Mouse (Mus musculus) lung, adult 18-20 months (tissue): Measurements from ENCODE around the gene Amacr.
"Not testable (repeated sequence)": the region's sequence is repeated elsewhere in the genome, so short reads cannot be mapped to it uniquely, and the experiment has no call there.

Experiments used
- DNase-seq, 2 experiments: peaks; one replicate each; pipeline ENCODE4 v3.0.0; 2022; ENCODE audit warnings: mixed read lengths in 2 of 2

Gene Amacr

DNA sequence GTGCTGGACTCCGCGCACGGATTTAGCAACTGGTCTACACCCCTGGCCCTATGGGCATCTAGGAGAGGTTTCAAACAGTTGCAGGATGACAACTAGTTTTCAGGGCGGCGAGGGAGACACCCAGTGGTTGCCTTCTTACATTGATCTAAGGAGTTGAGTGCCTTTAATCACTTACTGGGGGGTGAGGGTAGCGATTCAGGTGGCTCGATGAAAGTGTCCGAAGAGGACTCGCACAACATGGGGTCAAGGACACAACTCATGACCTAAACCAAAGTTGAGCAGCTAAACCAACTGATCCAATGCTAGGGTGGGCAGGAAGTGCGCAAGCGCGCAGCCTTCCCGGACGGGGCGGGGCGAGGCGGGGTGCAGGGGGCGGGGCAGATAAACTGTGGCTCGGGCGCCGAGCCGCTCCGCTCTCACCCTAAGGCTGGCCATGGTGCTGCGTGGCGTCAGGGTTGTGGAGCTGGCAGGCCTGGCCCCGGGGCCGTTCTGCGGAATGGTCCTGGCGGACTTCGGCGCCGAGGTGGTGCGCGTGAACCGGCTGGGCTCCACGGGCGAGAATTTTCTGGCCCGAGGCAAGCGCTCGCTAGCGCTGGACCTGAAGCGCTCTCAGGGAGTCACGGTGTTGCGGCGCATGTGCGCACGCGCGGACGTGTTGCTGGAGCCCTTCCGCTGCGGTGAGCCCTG, at the start of gene Amacr:
Gene Amacr, plus strand, starts transcription at position 380 of the 687 bp plus-strand sequence.
- peak; percentile 87 to 90 for DNase-seq

DNA sequence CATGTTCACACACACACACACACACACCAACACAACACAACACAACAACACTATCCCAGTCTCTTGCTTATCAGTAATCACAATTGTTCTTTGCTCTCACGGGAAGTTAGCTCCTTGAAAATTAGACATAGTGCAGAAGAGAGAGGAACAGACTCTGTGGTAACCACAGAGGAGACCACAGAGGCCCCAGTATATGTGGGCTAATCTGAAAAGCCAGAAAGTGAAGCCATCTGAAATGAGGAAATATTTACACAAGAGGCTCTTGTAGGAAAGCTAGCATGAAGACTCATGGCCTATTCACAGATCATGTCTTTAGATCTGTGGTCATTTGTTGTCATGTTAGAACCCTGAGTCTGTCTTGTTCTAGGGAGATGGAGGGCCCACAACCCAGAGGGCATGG, 47.6 kb upstream of the Amacr start:
- DNase-seq, result no peak

DNA sequence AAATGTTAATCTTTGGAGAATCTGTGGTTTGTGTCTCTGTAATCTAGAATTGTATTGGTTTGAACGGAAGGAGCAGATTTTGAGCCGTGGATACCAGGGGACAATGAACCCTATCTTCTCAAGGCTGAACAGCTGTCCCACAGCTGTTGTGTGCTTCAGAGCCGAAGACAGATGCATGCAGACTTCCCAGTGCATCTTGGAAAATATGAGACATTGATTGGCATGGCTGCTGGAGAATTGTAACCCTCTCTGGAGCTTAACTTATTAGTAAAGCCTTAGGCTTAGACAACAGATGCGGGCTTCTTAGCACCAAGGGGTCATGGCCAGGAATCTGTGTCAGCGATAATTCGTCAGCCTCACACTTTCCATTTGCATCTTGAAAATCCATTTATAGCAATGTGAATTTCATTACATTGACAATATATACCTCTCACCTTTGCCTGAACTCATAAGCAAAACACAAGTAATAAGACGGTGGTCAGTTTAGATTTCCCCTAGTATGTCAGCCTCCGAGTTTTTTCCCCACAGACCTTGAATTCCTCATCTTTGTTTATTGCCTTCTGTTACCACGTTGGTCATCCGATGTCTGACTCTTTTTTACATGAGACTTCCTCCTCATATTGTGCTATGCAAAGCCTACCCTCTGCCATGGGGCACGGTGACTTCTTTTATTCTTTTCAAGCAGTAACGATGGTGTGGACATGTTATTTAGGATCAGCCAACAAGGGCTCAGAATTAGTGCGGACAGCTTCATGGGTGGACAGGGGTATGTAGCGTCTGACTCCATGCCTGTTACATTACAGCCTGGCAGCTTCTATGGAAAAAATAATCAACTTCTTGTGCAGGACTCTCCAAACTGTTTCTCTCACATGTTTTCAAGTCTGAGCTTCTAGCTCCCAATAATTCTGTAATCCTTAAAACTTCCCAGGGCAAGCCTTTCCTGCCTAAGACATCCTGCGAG, 41.1 kb upstream of the Amacr start:
- no peak for DNase-seq

DNA sequence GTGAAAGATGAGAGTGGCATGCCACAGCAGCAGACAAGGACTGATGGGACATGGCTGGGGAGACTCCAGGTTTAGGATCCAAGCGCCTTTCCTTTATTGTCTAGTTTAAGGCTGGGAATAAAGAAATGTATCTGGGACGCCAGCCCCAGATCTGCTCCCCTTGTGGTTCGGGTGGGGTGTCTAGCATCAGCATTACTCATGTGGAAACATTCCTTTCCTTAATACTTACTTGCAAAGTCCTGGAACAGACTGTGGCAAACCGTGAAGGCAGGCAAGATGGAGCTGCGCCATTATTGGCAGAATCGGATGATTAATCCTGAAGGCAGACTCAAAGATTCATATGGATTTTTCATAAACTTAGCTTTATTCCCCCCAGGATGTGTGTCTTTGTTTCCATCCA, 39.7 kb upstream of the Amacr start:
- DNase-seq, result no peak

DNA sequence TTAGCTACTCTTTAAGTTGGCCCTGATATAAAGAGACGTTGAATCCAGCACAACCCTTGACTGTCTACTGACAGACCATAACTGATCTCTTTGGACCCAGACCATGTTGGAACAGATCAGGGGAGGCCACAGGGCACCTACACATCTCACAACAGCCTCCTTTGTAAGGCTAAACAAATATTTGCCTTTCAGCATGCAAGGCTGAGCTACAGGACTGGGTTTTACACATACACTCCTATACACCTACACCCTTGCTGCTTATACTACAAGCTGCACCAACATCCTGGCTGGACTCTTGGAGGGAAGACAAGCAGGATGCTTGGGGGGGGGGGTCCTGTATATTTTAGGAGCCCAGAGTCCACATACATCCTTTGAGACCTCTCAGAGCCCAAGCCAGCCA, 33.7 kb upstream of the Amacr start:
- no peak for DNase-seq

DNA sequence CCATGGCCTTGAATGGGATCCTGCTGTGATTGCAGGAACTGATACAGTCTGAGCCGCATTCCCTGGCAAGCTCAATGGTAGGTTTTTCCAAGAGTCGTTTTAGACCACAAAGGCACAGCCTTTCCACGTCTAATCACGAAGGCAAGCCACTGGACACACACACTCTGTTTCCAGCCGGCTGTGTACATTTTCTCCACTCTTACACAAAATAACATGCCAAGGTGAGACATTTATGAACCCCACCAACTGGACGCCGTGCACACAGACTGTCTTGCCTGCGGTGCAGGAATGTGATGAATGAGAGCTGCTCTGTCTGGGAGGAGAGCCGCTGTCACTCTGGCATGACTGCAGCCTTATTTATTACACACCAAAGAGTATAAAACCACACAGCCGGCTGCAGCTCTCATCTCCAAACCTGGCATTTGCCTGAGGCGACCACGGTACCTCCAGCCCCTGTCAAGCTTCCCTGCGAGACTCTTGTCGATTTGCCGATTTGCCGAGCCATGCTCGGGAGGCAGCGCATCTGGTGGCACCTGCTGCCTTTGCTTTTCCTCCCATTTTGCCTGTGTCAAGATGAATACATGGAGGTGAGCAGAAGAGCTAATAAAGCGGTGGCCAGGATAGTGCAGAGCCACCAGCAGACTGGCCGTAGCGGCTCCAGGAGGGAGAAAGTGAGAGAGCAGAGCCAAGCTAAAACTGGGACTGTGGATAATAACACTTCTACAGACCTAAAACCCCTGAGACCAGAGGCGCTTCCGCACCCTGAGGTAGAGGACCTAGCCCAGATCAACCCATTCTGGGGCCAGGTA, 29.4 kb upstream of the Amacr start, which contains the start of gene C1qtnf3:
Gene C1qtnf3, plus strand, starts transcription at position 382 of the 809 bp plus-strand sequence.
- DNase-seq, result no peak

DNA sequence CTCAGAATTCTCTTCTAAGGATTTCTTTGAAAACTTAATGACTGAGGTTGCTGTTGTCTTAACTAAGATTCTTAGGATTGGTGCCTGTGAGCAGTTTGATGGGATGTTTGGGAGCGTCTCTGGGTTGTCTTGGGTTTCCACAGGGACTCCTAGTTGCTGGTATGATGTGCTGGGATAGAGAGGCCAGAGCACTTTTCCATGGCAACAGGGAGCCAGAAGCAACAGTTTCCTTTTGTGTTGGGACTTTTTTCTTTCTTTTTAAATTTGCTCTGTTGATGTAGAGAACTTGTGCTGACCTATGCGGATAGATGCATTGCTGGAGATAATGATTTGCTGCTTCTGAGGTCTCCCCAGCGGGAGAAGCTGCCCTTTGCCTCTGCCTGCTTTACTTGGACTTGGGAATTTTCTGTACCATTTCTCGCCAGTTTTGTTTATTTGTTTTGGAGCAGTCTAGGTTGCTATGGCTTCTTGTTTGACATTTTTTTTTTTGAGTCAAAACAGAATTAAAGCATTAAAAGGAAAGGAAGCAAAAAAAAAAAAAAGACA, 28.7 kb upstream of the Amacr start:
- DNase-seq, result no peak

DNA sequence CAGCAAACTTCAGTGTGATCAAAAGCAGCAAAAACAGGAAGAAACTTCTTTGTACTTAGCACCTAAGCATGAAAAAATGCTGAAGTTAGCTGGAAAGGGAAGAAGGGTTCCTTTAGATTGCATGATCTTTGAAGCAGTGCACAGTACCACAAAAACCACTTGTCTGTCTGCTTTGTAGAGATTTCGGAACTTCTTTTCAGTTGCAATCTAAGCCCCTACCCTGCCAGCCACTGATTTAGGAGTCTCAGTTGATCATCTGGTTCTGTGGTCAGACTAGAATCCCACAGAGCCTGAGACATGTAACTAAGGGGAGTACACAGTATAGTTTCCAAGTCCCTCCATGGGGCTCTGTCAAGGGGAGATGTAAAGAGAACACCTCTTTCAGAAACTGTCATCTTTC, 28.1 kb upstream of the Amacr start:
- DNase-seq, result no peak

DNA sequence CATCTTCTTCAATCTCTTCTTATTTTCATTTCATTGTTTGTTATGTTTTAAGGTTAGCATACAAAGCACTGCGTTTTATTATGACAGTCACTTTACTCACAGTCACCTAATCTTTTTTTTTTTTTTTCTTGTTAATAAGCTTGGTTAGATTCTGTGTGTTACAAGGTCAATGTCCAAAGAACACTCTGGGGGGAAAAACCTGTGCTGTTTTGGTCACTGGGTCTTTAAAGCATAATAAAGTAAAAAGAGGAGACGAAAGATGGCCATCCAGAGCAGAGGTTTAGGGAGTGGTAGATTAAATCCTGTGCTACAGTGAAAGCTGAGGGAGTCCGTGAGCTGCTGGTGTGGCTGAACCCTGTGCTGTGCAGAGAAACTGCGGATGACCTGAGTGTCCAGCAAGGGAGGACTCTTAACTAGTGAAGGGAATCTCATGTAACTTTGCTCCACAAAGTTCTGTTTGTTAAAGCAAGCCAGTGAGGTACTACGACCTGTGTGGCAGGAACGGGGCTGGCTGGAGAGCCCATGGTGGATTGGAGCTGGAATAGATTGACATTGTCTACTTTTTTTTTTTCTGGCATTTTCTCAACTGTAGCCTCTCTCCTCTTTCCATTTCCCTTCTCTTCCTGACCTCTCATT, 27.1 kb upstream of the Amacr start:
- no peak for DNase-seq

DNA sequence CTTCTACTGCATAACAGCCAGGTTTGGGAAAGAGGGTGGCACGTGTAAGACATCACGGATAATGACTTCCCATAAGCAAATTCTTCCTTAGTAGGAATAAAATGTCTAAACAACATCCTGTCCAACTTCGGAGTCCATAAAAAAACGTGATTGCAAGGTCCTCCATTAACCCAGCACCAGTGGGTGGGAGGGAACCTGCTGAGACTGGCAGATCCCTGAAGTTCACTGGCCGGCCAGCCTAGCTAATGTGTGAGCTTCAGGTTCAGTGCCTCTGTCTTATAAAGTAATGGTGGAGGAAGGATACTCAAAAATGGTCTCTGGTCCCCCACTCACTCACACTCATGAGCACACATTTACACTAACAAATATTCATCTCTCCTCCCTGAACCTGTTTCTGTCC, 26.4 kb upstream of the Amacr start:
- no peak for DNase-seq

DNA sequence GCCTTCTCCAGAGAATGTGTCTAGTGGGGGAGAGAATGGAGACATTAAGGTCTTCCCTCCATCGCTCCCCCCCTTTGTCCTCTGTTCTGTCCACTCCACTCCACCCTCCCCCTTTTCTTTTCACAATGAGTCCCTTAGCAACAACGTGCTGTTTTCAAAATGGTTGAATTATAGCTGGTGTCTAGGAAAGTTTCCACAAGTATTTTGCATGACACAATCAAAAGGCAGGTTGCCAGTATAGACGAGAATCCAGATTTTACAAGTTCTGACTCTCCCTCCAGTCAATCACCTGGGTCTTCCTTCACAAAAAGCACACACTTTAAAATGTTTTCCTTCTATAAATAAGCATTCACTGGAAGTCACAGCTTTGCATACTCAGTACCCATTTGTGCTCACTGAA, 24.9 kb upstream of the Amacr start:
- no peak for DNase-seq

DNA sequence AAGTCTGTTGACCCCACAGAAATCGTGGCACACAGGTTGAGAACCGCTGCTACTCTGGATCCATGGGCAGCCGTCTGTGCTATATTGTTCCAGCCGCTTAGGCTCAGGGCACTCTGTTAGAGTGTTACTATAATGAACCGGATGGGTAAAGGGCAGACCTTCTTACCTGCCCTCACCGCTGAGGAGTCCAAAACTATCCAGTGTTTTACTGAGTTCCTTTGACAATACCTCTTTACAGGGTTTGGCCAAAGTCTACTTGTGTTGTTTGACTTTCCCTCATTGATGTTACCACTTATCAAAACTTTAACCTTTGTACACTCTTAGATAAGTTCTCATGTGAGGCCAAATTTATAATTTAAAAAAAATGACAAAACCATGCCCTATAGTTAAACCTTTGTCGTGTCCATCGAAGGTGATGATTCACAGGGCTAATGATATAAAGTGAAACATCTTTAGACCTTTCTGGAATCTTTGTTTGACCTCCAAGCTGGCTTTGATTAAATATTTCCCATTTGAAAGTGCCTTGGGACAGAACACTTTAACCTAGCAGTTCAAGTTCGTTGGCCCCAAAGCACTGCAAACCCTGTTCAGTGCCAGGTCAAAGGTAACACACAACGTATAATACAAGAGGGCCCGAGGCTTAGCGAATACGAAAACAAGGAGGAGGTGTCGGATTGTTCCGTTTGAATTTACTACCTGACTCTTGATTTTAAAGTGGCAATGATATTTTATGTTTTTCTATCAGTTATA, 22.1 kb upstream of the Amacr start:
- no peak for DNase-seq

DNA sequence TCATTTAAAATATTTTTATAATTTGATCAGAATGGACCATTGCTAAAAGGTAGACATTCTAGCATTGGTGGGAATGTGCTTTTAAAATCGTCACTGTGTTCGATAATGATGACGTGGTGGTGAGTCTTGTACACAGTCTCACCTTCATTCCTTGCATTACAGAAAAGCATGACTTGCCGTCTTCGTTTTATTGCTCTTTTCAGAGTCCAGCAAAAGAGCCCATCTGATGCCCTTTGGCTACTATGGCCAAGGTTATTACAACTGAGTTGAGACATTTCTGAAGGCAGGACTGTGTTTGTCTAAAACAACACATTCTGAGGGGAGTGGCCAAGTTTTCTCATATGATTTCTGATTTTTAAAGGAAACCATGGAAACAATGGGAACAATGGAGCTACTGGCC, 21.3 kb upstream of the Amacr start:
- no peak for DNase-seq

DNA sequence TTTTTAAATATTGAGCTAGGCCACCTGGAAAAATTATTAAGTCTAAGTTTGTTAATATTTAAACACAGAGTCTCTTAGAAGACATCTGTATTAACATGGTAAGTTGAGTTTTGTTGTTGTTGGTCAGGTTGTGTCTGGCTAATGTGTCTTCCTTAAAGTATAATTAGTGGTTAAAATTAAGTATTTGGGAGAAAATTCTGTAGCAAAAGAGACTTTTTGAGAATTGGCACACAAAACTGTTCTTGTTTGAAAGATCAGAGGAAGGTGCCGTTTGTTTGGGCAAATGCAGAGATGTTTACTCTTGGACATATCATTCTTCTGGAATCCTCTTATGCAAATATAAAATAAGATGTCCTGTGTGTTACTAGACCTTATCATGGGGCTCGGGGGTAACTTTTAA, 19.0 kb upstream of the Amacr start:
- DNase-seq, result no peak

DNA sequence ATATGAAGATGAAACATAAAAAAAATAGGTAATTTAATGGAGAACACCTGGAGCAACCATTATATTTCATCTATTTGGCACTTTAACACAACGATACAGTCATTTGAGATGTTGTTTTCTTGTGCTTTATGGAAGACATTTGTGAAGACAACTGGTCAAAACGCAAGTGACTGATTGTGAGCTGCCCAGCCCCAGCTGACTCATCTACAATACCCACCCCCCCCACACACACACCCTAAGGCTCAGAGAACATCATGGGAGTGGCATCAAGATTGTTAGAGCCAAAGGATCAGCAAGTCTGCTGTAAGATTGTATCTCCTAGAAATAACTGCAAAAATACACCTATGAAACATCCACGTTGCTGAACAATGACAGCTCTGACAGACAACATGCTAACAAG, 12.1 kb upstream of the Amacr start:
- DNase-seq, result no peak

DNA sequence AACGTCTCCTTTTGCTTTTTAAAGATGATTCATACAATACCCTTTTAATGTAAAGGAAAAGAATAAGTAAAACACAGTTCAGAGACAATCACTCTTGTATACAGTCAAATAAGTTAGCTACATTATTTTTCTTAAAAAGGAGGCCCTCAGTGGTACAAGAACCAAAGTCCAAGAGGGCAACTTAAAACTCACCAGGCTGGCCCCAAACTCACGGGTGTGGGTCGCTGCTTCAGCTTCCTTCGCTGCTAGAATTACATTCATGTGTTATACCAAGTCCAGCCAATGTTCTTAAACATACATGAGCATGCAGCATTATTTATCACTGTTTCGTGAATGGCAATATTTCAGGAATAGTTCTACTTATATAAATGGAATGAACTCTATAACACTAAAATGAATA, 10.8 kb upstream of the Amacr start:
- DNase-seq, result no peak

DNA sequence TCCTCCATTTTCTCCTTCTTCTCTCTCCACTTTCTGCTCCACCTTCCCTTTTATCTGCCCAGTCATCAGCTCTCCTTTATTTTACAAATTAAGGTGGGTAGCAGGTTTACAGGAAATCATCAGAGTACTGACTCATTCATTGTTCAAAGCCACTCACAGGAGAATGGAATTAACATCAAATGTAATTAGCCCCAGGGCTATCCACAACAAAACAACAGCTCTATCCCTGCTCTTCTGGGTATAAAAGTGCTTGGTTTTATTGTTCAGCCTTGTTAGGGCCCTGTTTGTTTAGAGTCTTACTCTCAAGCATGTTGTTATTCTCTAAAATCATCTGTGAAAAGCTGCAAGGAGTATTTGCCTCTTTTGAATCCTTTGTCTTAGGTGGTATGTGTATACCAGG, 4.4 kb upstream of the Amacr start:
- DNase-seq, result no peak

DNA sequence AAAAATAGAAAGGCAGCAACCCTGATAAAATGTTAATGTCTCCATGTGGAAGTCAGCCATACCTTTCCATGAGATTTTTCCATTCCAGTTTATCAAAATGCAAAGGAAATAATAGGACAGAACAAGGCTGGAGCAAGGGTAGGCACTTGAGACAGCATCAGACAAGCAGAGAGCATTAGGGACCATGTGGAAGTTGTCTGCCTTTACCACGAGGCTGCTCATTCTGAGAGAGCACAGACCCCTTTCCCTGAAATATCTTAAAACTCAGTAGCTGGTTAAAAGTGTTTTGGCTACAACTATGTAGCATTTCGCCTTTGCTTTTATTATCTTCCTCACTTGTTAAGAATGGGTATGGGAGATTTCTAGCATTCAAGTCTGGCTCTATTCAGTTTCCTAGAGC, 844 bp upstream of the Amacr start:
- DNase-seq, result no peak

DNA sequence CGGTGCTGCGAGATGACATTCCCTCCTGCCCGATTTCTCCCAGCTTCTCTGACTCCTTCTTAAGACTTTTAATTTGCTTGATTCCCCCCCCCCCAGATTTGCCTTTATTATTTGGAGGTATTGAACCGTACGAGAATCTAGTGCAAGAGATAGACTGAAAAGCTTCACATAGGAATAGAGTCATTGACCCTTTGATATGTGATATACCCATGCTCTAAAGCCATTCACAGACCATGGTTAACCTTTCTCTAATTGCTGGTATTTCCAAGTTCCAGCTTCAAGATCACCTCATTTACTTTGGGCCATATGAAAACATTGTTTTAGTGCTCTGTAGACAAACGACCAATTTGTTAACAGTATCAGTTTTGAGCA, 494 bp downstream of the Amacr start:
- DNase-seq, result no peak

DNA sequence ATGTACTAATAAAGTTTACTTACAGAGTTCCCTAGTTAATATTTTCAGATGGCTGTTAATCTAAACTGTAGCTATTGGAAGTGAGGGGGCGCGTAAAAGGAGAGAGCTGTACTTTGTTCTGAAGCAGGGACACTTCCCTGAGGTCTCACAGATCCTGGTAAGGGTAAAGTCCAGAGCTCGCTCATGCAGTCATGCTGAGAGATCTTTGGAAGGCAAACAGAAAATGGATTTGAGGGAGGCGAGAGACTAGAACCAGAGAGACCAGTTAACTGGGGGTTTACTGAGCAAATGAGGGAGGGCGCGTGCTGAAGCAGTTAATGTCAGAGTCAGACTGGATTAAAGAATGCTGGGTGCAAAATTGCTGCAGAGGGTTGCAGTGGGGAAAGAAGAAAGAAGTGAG, 4.2 kb downstream of the Amacr start:
- DNase-seq, result no peak

DNA sequence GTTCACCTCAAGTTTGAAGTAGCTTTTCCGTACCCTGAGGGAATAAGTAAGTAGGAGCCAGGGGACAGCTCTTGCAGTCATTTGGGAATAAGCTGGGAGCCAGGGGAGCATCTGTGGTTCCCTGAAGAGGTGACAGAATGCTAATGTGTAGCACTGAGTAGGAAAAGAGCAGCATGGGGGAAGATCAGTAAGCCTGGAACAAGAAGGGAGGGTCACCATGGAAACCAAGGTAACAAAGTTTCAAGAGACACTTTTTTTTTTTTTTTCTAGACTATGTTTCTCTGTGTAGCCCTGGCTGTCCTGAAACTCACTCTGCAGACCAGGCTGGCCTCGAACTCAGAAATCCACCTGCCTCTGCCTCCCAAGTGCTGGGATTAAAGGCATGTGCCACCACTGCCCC, 4.9 kb downstream of the Amacr start:
- not testable (repeated sequence) for DNase-seq

DNA sequence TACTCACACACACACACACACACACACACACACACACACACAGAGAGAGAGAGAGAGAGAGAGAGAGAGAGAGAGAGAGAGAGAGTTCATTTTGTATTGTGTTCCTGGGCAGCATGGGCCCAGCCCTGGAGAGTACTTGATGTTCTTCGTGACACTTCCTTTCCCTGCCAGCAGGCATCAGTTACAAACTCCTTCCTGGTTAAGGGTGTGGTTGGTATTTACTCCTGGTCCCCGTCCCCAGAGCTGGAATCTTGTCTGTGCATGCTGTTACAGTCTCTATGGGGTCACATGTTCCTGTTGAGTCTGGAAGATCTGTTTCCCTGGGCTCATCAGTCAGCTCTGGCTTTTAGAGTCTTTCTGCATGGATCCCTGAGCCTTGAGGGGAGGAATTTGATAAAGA, 8.9 kb downstream of the Amacr start:
- peak in 1 of 2 experiments; percentile 35 for DNase-seq
